Mouse (Mus musculus) spleen, embryonic (tissue): Measurements from ENCODE around the gene Cd200r4.

Experiments
- CTCF ChIA-PET: fragments of 350-600 bp; sonication (Branson Sonifier 250); formaldehyde crosslinking; loops from one replicate; lab custom pipeline; 2022; lab: Charles Lee

Cd200r4 gene

DNA sequence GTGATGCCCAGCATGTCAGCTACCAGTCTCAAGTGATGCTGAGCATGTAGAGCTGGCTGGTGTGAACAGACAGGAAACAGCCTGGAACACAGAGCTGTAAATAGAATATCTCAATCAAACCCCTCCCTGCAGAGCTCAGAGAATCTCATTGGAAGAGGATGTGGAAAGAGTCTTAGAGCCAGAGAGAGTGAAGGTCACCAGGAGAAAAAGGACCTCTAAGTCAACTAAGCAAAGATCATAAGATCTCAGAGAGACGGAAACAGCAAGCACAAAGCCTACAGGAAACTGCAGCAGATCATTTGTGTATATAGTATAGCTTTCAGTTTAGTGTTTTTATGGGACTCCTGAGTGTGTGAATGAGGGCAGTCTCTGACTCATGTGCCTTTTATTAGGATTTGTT, 63.6 kb downstream of the Cd200r4 start:
- CTCF ChIA-PET: no interaction called here

- CTCF ChIA-PET: no interaction called here
These were observed 65.1 kb downstream of the Cd200r4 start for GRCm38 (mm10) chr16:44876625-44877024.

DNA sequence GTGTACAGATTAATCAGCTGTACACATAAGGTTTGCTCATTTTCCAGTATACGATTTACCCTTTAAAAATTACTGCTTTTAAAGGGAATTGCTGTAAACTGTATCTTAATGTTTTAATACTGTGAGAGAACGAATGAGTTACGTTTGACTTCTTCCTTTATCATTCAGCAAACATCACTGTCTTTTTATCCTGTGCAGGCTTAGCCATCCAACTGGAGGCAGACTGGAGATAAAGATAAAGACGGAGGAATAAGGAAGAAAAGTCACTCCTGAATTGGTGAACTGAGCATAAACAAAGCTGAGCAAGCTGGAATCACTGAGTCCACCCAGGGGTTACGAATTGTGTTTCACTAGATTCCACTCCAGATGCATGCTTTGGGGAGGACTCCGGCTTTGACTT, 66.1 kb downstream of the Cd200r4 start:
- CTCF ChIA-PET: no interaction called here
